Mouse (Mus musculus) megakaryocyte-erythroid progenitor cell, adult 5-6 weeks (primary cell): ENCODE results near the gene Sfswap. TPM values are rescaled to one million over a fixed set of nuclear protein-coding genes. Genes with fewer than 3 reads are reported as not detected.
"Not testable (repeated sequence)": the region's sequence is repeated elsewhere in the genome, so short reads cannot be mapped to it uniquely, and the experiment has no call there.

Experiments used
- ATAC-seq: replicated peaks from 2 replicates; pipeline ENCODE4 v1.8.0; 2016; ENCODE audit warnings: mild to moderate bottlenecking, inconsistent platforms; ENCODE audit not compliant: severe bottlenecking, poor library complexity, low FRiP score, low TSS enrichment
- total RNA-seq, 2 experiments: library from RNA; stranded (forward) in 1 of 2; stranded (reverse) in 1 of 2; fragments of 200-1000, 215-1000 nt in 1 of 2; fragments of >200 nt in 1 of 2; fragmentation: Nextera tagmentation in 1 of 2; gene quantifications; 2 replicates each; pipeline ENCODE4 v1.2.3; 2014 to 2017

Gene Sfswap
- total RNA-seq, 2 experiments from 2014 or later = 64.0 to 135 TPM

DNA sequence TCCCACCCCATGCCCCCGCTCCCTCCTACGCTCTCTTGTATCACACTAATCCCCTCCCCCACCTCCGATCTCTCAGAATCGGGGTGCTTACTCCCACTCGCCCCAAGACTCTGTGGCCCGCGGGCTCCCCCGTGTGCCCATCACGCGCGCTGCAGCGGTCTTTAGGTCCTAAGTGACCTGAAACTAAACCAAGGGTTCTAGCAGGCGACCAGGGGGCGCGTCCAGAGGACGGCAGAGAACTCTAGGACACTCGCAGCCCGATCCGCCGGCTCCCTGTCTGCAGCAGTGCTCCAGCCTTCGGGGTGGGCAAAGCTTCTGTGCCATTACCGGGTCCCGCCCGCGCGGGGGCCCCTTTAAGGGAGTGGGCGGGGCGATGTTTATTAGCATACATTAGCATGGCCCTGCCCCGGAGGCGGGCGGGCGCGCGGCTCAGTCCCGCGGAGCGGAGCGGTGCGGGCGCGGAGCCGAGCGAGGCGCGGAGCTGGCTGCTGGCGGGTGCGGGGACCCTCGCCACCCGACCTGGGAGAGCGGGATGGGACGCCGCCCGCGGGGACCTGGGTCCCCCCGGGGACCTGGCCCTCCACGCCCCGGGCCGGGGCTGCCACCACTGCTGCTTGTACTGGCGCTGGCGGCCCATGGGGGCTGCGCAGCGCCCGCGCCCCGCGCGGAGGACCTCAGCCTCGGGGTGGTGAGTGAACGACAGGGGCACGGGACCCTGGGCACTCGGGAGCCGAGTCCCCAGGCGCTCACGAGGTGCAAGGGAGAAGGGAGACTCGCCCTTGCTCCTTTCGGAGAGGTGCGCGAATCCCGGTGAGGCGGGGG, 83.0 kb downstream of the Sfswap start, which contains the start of gene Mmp17:
Gene Mmp17 (plus strand): TSS at position 409 of the 822 bp plus-strand sequence.
- ATAC-seq = peak; percentile 81

GRCm38 (mm10) chr5:129584583-129585541, 83.8 kb downstream of the Sfswap start:
- ATAC-seq = no peak

DNA sequence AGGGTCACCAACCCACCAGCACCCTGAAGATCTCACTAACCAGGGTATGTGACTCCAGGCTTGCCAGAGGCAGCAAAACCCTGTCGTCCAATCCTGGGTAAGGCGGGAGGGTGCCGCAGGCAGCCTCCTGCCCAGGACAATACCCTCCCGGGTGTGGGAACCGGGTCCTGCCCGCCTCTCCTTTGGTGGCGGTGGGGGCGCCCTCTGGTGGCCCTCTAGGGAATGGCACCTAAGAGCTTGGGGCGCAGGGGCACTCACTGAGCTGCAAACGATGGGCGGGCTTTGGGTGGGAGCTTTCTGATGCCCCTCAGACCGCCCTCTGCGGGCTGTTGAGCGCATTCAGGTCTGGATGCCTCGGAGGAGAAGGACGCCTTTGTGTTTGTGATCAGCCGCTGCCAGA, 85.0 kb downstream of the Sfswap start:
- peak; percentile 58 for ATAC-seq

GRCm38 (mm10) chr5:129586471-129586870, 85.5 kb downstream of the Sfswap start:
- no peak for ATAC-seq

DNA sequence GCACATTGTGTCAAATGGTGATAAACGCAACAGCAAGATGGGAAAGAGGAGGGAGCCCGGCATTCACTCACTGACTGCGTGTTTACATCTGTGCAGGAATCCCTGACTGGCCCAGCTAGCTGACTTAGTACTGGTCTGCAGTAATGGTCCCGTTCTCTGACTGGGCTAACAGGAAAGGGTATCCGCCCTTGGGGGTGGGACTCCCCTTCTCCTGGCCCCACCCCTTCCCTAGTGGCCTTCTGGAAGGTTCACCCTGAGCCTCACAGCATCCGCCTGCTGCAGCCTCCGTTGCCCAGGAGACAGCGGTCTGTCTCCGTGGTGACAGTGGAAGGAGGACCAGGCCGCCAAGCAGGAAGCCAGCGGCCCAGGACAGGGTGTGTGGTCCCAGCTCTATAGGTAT, 89.9 kb downstream of the Sfswap start:
- ATAC-seq = no peak

- peak; percentile 88 for ATAC-seq
Observed at GRCm38 (mm10) chr5:129594116-129595114, 93.4 kb downstream of the Sfswap start.

- no peak for ATAC-seq
Observed at GRCm38 (mm10) chr5:129602071-129602487, 101.1 kb downstream of the Sfswap start.

- ATAC-seq = no peak
Observed at GRCm38 (mm10) chr5:129607476-129607875, 106.5 kb downstream of the Sfswap start.

- ATAC-seq = peak; percentile 82
Observed at GRCm38 (mm10) chr5:129611060-129611459, 110.0 kb downstream of the Sfswap start.

DNA sequence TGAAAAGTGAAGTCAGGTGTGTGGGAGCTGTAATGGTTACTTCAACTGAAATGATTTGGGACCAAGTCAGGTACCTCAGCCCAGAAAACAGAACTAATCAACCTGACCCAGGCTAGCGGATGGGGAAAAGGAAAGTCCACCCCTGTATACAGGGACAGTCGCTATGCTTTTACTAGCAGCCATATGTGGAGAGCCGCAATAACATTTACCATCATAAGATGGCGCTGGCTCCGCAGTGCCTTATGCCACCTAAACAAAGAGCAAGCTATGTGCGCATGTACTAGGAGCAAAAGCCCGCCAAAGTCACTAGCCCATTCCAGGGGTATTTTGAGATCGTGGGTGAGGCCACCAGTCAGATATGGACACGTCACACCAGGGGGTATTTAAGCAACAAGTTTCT, 119.6 kb downstream of the Sfswap start:
- not testable (repeated sequence) for ATAC-seq

Other genes with a start within 250 kb of the Sfswap start
- gene Mmp17, start 82.9 kb downstream of the Sfswap start, total RNA-seq (2014; fragmentation: Nextera tagmentation) = 0.40 TPM in 1 of 2 replicates, not detected in the other
- gene Mmp17, start 82.9 kb downstream of the Sfswap start, total RNA-seq (2017) = not detected in 2 replicates
- gene Zfp11, start 168.9 kb downstream of the Sfswap start, total RNA-seq (2014; fragmentation: Nextera tagmentation) = 4.5 and 6.2 TPM in 2 replicates
- gene Zfp11, start 168.9 kb downstream of the Sfswap start, total RNA-seq (2017) = 2.6 and 5.2 TPM in 2 replicates
- gene Sept14, start 207.3 kb downstream of the Sfswap start, total RNA-seq (2014; fragmentation: Nextera tagmentation) = not detected in 2 replicates
- not detected in 2 replicates for gene Sept14, start 207.3 kb downstream of the Sfswap start, total RNA-seq (2017)
- gene Mrps17, start 214.3 kb downstream of the Sfswap start, total RNA-seq (2014; fragmentation: Nextera tagmentation) = 125 and 167 TPM in 2 replicates
- gene Mrps17, start 214.3 kb downstream of the Sfswap start, total RNA-seq (2017) = 82.0 and 92.6 TPM in 2 replicates
- 32.1 and 32.8 TPM in 2 replicates for gene Nipsnap2, start 223.8 kb downstream of the Sfswap start, total RNA-seq (2014; fragmentation: Nextera tagmentation)
- gene Nipsnap2, start 223.8 kb downstream of the Sfswap start, total RNA-seq (2017) = 23.8 and 41.1 TPM in 2 replicates